Mouse (Mus musculus) heart, adult 2 months (tissue): ENCODE data around the gene Fscb.

Experiments used
- CTCF ChIP-seq: fragments of 200-600 bp; IDR thresholded peaks from 2 replicates; pipeline ENCODE4 v1.8.1; 2022; ENCODE audit warnings: antibody characterized with exemption, mild to moderate bottlenecking, moderate library complexity
- POLR2A ChIP-seq: fragments of 200-500 bp; IDR thresholded peaks from 2 replicates; pipeline ENCODE4 v1.6.1; 2011; ENCODE audit warnings: mild to moderate bottlenecking, low read depth, low read length, control low read depth; ENCODE audit not compliant: insufficient read depth

DNA sequence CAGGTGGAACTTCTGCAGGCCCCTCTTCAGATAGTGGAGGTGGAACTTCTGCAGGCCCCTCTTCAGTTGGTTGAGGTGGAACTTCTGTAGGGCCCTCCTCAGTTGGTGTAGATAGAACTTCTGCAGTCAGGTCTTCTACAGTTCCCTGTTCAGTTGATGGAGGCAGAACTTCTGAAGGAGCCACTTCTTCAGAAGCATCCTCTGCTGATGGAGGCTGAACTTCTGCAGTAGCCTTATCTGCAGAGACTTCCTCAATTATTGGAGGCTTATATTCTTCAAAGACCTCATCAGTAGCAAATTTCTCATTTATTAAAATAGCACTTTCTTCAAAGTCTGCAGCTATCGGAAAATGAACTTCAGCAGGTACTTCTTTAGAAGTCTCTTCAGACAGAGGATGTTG is 1.4 kb downstream of the Fscb start:
- TF ChIP-seq POLR2A (no peak), CTCF (no peak)
